Mouse (Mus musculus): ENCODE measurements at regions not wholly inside any gene's neighbourhood (a gene's known extent, or its start where the extent isn't known, plus 50 kb on each side); places are given as distances from the start of the nearest gene placed in this dataset.

GRCm38 (mm10) chr9:62220451-62220850, 61.6 kb downstream of the Spesp1 start:
- Histone ChIP-seq H3K27me3 (replicated peaks) (no peaks in the 10 kb centered on the region), H3K4me1 (replicated peaks) (0 out of 2 replicates have a peak, but pooled peaks cover 5% of the 10 kb centered on the region), H3K27ac (ENCODE audit: poor library complexity, severe bottlenecking) (no peak overlapping the region), H3K9me3 (replicated peaks) (no peaks in the 10 kb centered on the region), H3K4me2 (no peak overlapping the region), H3K9ac (no peak overlapping the region), H3K36me3 (no peaks in the 10 kb centered on the region), H3K4me3 (no peak overlapping the region)
- WGBS = 71% methylated on average over 5 of the region's 5 CpGs
- ATAC-seq (ENCODE audit: insufficient number of reproducible peaks, low FRiP score) = no peak

GRCm38 (mm10) chr9:62215151-62215859, 66.7 kb downstream of the Spesp1 start:
- no peak overlapping the region for H3K4me3 ChIP-seq
- no peaks in the 10 kb centered on the region for H3K27me3 ChIP-seq (replicated peaks)
- H3K36me3 ChIP-seq = no peaks in the 10 kb centered on the region
- no peak for ATAC-seq (ENCODE audit: insufficient number of reproducible peaks, low FRiP score)
- H3K27ac ChIP-seq (ENCODE audit: poor library complexity, severe bottlenecking) = no peak overlapping the region
- no peak overlapping the region for H3K4me2 ChIP-seq
- no peak overlapping the region for H3K9ac ChIP-seq
- no peaks in the 10 kb centered on the region for H3K4me1 ChIP-seq (replicated peaks)
- WGBS = 69% methylated on average over 13 of the region's 13 CpGs
- no peaks in the 10 kb centered on the region for H3K9me3 ChIP-seq (replicated peaks)

- no peaks in the 10 kb centered on the region for H3K36me3 ChIP-seq
- ATAC-seq (ENCODE audit: insufficient number of reproducible peaks, low FRiP score) = no peak
- no peaks in the 10 kb centered on the region for H3K4me1 ChIP-seq (replicated peaks)
- H3K27ac ChIP-seq (ENCODE audit: poor library complexity, severe bottlenecking) = no peak overlapping the region
- no peaks in the 10 kb centered on the region for H3K27me3 ChIP-seq (replicated peaks)
- no peaks in the 10 kb centered on the region for H3K9me3 ChIP-seq (replicated peaks)
- no peak overlapping the region for H3K4me3 ChIP-seq
- H3K4me2 ChIP-seq = no peak overlapping the region
- no peak overlapping the region for H3K9ac ChIP-seq
- 72% methylated on average over 4 of the region's 4 CpGs for WGBS
Measured at GRCm38 (mm10) chr9:62214546-62214945, 67.5 kb downstream of the Spesp1 start.

- WGBS = 57% methylated on average over 6 of the region's 6 CpGs
- 0 out of 2 replicates have a peak overlapping the region, but pooled peaks have one; percentile 31 for H3K9ac ChIP-seq
- no peak for ATAC-seq (ENCODE audit: insufficient number of reproducible peaks, low FRiP score)
- H3K27ac ChIP-seq (ENCODE audit: poor library complexity, severe bottlenecking) = no peak overlapping the region
- H3K4me3 ChIP-seq = no peak overlapping the region
- no peaks in the 10 kb centered on the region for H3K27me3 ChIP-seq (replicated peaks)
- no peak overlapping the region for H3K4me2 ChIP-seq
- H3K4me1 ChIP-seq (replicated peaks) = no peaks in the 10 kb centered on the region
- no peaks in the 10 kb centered on the region for H3K9me3 ChIP-seq (replicated peaks)
- H3K36me3 ChIP-seq = no peaks in the 10 kb centered on the region
Measured at GRCm38 (mm10) chr9:62212615-62213014, 69.4 kb downstream of the Spesp1 start.

- Histone ChIP-seq H3K4me3 (no peak overlapping the region), H3K27ac (ENCODE audit: poor library complexity, severe bottlenecking) (no peak overlapping the region), H3K9me3 (replicated peaks) (no peaks in the 10 kb centered on the region), H3K9ac (no peak overlapping the region), H3K4me1 (replicated peaks) (no peaks in the 10 kb centered on the region), H3K36me3 (no peaks in the 10 kb centered on the region), H3K27me3 (replicated peaks) (no peaks in the 10 kb centered on the region), H3K4me2 (no peak overlapping the region)
- ATAC-seq (ENCODE audit: insufficient number of reproducible peaks, low FRiP score) = no peak
- 71% methylated on average over 5 of the region's 5 CpGs for WGBS
Measured at GRCm38 (mm10) chr9:62210815-62211214, 71.2 kb downstream of the Spesp1 start.

- Histone ChIP-seq H3K36me3 (no peaks in the 10 kb centered on the region), H3K9me3 (replicated peaks) (no peaks in the 10 kb centered on the region), H3K9ac (no peak overlapping the region), H3K4me1 (replicated peaks) (no peaks in the 10 kb centered on the region), H3K4me2 (no peak overlapping the region), H3K27me3 (replicated peaks) (no peaks in the 10 kb centered on the region), H3K4me3 (no peak overlapping the region), H3K27ac (ENCODE audit: poor library complexity, severe bottlenecking) (no peak overlapping the region)
- ATAC-seq (ENCODE audit: insufficient number of reproducible peaks, low FRiP score) = no peak
- 52% methylated on average over 5 of the region's 5 CpGs for WGBS
Measured at GRCm38 (mm10) chr9:62208436-62208835, 73.6 kb downstream of the Spesp1 start.

- H3K9me3 ChIP-seq (replicated peaks) = no peaks in the 10 kb centered on the region
- no peaks in the 10 kb centered on the region for H3K4me1 ChIP-seq (replicated peaks)
- H3K4me2 ChIP-seq = no peak overlapping the region
- no peak overlapping the region for H3K27ac ChIP-seq (ENCODE audit: poor library complexity, severe bottlenecking)
- H3K27me3 ChIP-seq (replicated peaks) = no peaks in the 10 kb centered on the region
- no peaks in the 10 kb centered on the region for H3K36me3 ChIP-seq
- no peak overlapping the region for H3K4me3 ChIP-seq
- ATAC-seq (ENCODE audit: insufficient number of reproducible peaks, low FRiP score) = no peak
- WGBS = 53% methylated on average over 4 of the region's 4 CpGs
- no peak overlapping the region for H3K9ac ChIP-seq
Measured at GRCm38 (mm10) chr9:62205264-62205663, 76.7 kb downstream of the Spesp1 start.

- Histone ChIP-seq H3K4me3 (no peak overlapping the region), H3K4me1 (replicated peaks) (peaks cover 5% of the 10 kb centered on the region; the same call in 1 of the 2 replicates), H3K9ac (no peak overlapping the region), H3K27me3 (replicated peaks) (no peaks in the 10 kb centered on the region), H3K27ac (ENCODE audit: poor library complexity, severe bottlenecking) (no peak overlapping the region), H3K4me2 (no peak overlapping the region), H3K36me3 (no peaks in the 10 kb centered on the region), H3K9me3 (replicated peaks) (no peaks in the 10 kb centered on the region)
- no peak for ATAC-seq (ENCODE audit: insufficient number of reproducible peaks, low FRiP score)
- 57% methylated on average over 4 of the region's 4 CpGs for WGBS
Measured at GRCm38 (mm10) chr9:62203556-62203955, 78.5 kb downstream of the Spesp1 start.

GRCm38 (mm10) chr9:62202331-62202730, 79.7 kb downstream of the Spesp1 start:
- WGBS = 65% methylated on average over 2 of the region's 2 CpGs
- no peaks in the 10 kb centered on the region for H3K27me3 ChIP-seq (replicated peaks)
- H3K27ac ChIP-seq (ENCODE audit: poor library complexity, severe bottlenecking) = no peak overlapping the region
- H3K36me3 ChIP-seq = no peaks in the 10 kb centered on the region
- peaks cover 5% of the 10 kb centered on the region; the same call in 1 of the 2 replicates for H3K4me1 ChIP-seq (replicated peaks)
- no peak for ATAC-seq (ENCODE audit: insufficient number of reproducible peaks, low FRiP score)
- H3K9ac ChIP-seq = no peak overlapping the region
- no peak overlapping the region for H3K4me3 ChIP-seq
- no peak overlapping the region for H3K4me2 ChIP-seq
- no peaks in the 10 kb centered on the region for H3K9me3 ChIP-seq (replicated peaks)

GRCm38 (mm10) chr9:62197486-62197885, 75.0 kb upstream of the Glce start:
- H3K4me1 ChIP-seq (replicated peaks) = peaks cover 13% of the 10 kb centered on the region
- H3K9ac ChIP-seq = no peak overlapping the region
- no peaks in the 10 kb centered on the region for H3K9me3 ChIP-seq (replicated peaks)
- H3K27ac ChIP-seq (ENCODE audit: poor library complexity, severe bottlenecking) = no peak overlapping the region
- no peak overlapping the region for H3K4me2 ChIP-seq
- 79% methylated on average over 2 of the region's 2 CpGs for whole genome bisulfite sequencing
- no peak for ATAC-seq (ENCODE audit: insufficient number of reproducible peaks, low FRiP score)
- H3K36me3 ChIP-seq = no peaks in the 10 kb centered on the region
- H3K4me3 ChIP-seq = no peak overlapping the region
- H3K27me3 ChIP-seq (replicated peaks) = peaks cover 7% of the 10 kb centered on the region; the same call in 1 of the 2 replicates

- WGBS = 9% methylated on average over 6 of the region's 6 CpGs
- peaks cover 13% of the 10 kb centered on the region for H3K4me1 ChIP-seq (replicated peaks)
- H3K4me3 ChIP-seq = no peak overlapping the region
- no peak overlapping the region; the same call in 1 of the 2 replicates for H3K4me2 ChIP-seq
- peaks cover 16% of the 10 kb centered on the region; the same call in 1 of the 2 replicates for H3K27me3 ChIP-seq (replicated peaks)
- no peak overlapping the region for H3K27ac ChIP-seq (ENCODE audit: poor library complexity, severe bottlenecking)
- H3K9ac ChIP-seq = no peak overlapping the region
- no peaks in the 10 kb centered on the region for H3K9me3 ChIP-seq (replicated peaks)
- ATAC-seq (ENCODE audit: insufficient number of reproducible peaks, low FRiP score) = no peak
- no peaks in the 10 kb centered on the region for H3K36me3 ChIP-seq
Measured at GRCm38 (mm10) chr9:62192424-62192892, 70.0 kb upstream of the Glce start.

GRCm38 (mm10) chr9:62190474-62190873, 68.0 kb upstream of the Glce start:
- Histone ChIP-seq H3K4me1 (replicated peaks) (peaks cover 13% of the 10 kb centered on the region), H3K4me3 (no peak overlapping the region), H3K9ac (no peak overlapping the region), H3K9me3 (replicated peaks) (no peaks in the 10 kb centered on the region), H3K4me2 (no peak overlapping the region), H3K27ac (ENCODE audit: poor library complexity, severe bottlenecking) (no peak overlapping the region), H3K27me3 (replicated peaks) (peaks cover 16% of the 10 kb centered on the region), H3K36me3 (no peaks in the 10 kb centered on the region)
- WGBS = 52% methylated on average over 6 of the region's 6 CpGs
- no peak for ATAC-seq (ENCODE audit: insufficient number of reproducible peaks, low FRiP score)
